Mouse (Mus musculus) heart, adult 18-20 months (tissue): ENCODE data around the gene Cd44. TPM values are rescaled to one million over a fixed set of nuclear protein-coding genes. Genes with fewer than 3 reads are reported as not detected.
A peak's percentile ranks its signal among the peaks of the same experiment; 100 is the strongest.

Experiments
- DNase-seq, 2 experiments: peaks; one replicate each; pipeline ENCODE4 v3.0.0; 2021 to 2022; ENCODE audit warnings: mixed read lengths in 1 of 2
- long read RNA-seq, 2 experiments: library from polyadenylated mRNA; stranded (forward); transcript quantifications; one replicate each; pipeline ENCODE4 v2.0.0; 2021
- total RNA-seq, 2 experiments: library from RNA; stranded (reverse); gene quantifications; 2 replicates each; pipeline ENCODE4 v1.2.3; 2021

Cd44 gene
- 1 to 10 TPM; 8.9 to 9.8 TPM for total RNA-seq
- long read RNA-seq, experiment 1, partial matches to known transcripts = 0 of 1 reads
- long read RNA-seq, experiment 1, other reads (novel, unspliced or antisense) = 0 of 1 reads
- long read RNA-seq, experiment 2, partial matches to known transcripts = 0 of 2 reads
- long read RNA-seq, experiment 2, other reads (novel, unspliced or antisense) = 0 of 2 reads

DNA sequence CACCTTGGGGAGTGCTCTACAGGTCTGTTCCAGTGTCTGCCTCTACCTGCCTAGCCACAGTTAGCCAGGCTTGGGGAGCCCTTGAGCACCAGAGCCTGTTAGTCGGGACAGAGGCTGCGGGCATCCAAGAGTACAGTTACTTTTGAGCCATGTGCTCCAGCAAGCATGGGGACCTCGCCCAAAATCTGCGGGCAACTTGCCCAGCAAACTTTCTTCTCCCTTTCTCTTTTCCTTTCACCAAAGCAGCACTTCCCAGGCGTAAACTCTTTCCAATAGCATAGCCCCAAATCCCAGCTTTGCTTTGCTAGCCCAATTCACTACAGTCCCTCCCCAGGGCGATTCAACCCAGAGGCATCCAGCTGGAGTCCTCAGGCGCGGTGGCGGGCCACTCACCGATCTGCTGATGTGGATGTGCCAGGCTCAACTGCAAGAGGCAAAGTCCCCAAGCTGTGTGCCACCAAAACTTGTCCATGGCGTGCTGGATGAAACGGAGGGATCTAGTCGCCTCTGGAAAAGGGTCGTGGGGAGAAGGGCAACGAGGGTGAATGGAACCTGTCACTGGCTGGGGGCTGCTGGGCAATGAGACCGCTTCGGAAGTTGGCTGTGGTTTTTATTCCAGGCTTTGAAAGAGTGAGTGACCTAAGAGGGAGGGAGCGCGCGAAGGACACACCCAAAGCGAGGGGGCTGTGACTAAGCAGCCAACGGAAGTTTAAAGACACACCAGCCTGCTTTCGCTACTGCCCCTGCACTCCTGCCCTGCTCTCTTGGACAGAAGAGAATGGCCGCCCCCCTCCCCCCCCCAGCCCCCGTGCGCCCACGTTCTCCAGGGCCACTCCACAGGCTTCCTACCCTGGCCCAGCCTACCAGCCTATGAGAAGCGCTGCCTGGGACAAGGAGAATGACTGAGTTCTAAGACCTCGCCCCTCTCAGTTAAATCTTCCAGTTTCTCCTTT lies at the start of gene Cd44:
TSS of gene Cd44 (minus strand) at position 791 of the 953 bp plus-strand sequence.
- peak; percentile 76 to 78 for DNase-seq

DNA sequence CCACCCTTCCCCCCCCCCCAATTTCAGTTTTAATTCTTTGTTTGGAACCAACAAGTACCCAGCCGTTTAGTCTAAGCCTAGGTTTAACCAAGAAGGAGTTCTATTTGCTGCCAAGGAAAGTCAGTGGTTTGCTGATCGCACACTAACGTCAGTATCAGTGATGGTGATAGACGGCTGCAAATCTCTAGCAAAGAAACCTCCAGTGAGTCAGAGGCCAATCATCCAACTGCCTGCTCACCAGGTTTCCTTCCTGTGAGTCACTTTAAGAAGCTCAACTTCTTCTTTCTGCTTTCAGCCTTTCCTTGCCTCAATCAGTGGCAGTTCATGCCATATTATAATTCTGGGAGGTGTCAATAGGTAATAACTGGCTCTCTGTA lies 47.0 kb upstream of the Cd44 start:
- peak in 1 of 2 experiments; percentile 14 for DNase-seq

DNA sequence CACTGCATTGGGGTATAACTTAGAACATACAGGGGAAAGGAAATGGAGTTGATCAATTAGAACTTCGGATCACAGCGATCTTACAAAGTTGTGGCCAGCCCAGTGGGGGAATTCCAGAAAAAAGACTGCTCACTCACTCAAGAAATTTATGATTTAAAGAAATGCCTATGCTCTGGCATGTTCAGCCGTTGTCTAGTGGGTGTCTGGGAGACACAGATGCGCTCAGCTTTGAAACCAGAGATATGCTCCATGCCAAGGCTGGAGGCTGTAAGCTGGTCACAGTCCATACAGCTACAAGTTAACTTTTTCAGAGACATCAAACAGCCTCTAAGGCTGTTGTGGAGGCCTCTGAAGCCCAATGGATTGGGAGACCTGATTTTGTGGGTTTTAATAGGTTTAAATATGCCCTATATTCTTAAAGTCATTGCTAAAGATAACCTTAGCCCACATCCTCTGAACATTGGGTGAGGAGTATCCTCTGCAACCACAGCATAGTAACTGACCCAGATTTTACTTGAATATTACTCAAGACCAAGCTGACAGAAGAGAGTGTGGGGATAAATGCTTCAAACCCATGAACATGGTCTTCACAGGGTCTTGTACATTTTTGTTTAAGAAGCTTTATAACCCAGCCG lies 46.5 kb upstream of the Cd44 start:
- DNase-seq = no peak

DNA sequence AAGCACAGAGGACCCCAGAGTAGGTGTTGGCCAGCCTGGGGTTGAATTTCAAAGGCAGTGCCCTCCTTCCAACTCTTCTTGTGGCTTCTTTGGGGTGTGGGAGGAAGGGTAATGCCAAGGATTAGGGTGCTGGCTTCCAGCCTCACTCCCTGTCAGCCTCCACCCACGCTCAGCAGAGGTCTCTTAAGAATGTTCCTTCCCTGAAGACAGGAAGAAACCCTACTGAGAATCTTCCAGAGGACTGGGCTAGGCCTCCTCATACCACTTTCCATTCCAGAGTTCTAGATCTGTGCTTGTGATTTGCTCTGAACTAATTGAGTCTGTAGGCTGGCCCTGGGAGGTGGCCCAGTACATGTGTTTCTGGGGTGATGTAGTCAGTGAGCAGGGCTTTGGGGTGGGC lies 43.6 kb upstream of the Cd44 start:
- no peak for DNase-seq

DNA sequence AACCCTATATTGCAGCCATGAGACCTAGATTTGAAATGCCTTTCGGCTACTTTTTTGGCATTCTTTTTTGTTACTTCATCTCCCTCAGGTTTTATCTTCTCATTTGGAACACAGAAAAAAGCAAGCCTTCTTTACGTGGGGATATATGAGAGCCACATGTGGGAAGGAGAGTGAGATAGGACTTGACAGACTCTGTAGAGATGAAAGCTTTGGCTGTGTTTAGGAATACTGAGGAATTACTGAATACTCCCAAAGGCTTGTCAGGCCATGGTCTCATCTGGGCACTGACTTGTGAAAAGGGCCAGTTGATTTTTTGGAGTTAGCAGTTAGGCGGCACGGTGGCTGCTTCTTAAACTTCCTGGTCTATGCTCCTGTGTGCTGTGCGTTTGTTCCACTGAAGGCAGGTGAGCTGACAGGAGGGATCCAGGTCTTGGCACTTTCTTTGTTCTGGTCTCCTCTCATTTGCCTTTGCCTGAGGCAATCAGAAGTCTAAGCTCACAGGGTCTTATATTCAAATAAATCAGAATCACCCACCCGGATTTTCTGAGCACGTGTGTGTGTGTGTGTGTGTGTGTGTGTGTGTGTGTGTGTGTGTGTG lies 43.0 kb upstream of the Cd44 start:
- no peak for DNase-seq

DNA sequence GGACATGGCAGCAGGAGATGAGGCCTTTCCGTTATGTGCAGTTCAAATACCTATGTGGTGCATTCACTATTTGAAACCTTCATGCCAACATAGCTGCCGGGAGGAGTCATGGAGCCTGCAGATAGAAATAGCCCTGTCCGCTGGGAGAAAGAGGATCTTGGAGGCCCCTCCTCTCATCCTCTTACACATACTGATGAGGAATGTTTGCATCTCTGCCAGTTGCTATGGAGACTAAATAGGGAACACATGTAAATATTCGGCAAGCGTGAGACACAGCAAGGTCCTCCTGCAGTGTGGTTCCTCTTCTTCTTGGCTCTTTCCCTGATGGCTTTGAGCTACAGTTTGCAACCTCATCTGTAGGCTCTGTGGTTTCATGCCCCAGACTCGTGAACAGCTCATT lies 42.5 kb upstream of the Cd44 start:
- DNase-seq = peak; percentile 35 to 71

DNA sequence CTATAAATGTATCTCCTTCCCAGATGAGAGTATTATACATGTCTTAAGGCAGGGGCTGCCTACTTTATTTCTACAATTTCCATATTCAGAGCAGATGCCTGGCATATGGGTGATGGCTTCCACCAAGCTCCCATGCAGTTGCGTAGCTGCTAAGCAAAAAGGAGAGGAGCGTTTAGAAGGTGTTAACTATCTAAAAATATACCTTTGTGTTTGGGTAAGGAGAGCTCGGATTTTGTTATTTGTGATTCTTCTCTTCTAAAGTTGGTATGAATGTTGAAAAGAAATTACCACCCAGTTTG lies 41.3 kb upstream of the Cd44 start:
- no peak for DNase-seq

DNA sequence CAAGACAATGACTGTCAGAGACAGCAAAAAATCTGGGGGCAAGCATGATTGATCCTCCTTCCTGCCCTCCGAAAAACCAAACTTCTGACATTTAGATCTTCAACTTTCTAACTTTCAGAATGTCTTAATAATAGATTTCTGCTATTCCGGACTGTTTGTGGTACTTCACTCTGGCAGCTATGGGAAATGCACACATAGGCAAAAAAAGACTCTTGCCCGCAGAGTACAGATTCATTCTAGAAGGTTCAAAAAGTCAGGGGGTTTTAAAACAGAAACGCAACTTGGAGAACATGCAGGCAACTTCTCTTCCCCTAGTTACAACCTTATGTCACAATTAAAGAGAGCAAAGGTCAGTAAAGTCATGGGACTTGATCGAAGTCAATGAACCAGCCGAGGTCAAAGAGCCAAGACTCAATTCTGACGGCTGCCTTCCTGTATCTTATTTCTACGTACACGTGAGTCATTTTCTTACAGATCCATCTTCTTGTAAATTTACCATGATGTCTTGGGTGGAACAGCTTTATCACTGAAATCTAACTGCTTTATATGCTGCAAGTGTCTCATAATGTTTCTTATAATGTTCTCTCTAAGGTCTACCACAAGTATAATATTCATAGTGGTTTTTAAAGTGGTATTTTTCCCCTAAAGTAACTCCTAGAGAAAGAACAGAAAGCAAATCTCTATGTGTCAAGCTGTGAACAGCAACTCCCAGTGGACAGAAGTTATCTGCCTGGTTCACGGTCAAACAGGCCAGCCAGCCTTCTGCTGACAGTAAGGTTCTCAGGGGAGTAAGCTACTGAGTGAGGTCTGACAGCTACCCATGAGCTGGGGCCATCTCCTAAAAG lies 40.7 kb upstream of the Cd44 start:
- DNase-seq = peak in 1 of 2 experiments; percentile 7

DNA sequence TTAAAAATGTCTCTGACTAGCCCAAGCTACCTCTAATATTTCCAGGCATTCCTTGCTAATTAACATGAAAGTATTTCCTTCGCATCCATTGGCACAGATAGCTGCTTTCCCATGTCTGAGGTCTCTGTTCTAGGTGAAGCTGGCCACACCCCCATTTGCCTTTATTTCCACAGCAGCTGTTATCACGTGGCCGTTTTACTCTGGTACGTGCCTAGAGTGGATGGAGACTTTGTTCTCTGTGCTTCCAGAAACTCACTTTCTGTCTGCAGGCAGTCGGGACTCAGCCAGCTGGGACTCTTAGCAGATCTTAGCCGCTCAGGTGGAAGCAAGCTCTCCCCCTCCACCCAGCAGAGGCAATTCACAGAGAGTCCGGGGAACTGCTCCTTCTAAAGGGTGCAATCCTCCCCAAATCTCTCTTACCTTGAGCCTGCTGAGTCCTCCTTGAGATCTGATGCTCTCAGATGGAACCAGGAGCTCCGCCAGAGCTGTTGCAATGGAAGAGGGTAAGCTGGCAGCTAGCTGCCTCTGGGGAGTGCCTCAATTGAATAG lies 39.4 kb upstream of the Cd44 start:
- DNase-seq = no peak

DNA sequence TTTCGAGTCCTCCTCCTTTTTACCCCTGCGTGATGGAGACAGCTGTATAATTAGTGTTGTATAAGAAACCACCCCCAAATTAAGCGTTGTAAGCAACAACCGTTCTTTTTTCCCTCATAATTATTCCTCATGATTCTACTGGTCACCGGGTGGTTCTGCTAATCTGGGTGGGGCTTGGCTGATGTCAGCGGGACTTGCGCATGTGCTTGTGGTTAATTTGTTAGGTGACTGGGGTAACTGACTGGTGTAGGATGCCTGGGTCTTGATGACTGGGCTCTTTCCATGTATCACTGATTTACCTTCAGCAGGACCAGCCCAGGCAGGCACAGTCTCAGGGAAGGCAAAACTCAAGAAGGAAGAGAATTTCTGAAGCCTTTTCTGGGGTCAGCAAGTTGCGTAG lies 38.7 kb upstream of the Cd44 start:
- no peak for DNase-seq

DNA sequence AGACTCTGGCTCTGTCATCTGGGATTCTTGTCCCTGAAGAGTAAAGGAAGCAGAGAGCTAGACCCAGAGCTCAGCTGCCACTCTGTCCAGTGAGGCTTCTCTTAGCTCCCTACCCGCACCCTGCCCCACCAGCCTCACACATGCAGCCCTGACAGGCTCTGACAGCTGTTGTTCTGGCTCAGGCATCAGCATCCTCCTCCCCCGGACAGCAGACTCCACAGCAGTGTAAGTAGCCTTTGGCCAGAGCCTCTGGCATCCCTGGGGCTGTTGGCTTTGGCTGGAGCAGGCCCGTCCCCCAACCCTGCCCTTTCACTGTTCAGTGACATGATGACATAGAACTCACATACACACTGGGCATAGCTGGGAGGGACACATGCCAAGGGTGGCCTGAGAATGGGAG lies 35.4 kb upstream of the Cd44 start:
- DNase-seq = peak; percentile 35 to 64

DNA sequence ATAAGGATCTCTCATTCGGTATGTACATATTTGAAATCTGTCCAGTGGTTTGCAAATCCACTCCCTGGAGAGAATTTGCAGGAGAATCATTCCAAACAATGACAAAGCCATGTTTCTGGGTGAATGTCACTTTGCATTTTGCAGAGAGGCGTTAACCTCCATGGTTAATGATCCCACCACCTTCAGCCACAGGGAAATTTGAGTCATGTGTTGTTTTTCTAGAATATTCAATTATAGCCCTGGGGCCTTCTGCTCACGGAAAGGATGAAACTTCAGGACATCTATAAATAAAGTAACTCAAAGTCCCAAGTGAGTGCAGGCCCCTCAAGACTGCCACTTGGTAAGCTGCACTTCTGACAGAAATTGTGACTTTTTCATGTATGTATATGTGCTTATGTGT lies 33.4 kb upstream of the Cd44 start:
- no peak for DNase-seq

DNA sequence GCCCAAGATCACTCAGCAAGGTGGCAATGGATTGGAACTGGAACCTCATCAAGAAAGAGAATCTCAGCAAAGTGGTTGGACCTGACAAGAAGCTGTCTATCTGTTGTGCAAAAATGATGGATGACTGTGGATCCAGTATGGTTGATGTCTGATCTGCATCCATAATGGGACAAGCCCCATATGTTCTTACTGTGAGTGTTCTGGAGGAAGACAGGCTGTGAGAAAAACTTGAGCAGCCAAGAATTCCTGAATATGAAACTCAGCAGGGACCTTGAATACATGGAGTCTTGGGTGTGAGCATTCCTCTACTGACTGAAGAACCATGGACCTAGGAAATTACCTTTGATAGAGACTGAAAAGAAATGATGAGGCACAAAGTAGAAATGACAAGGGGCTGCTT lies 32.3 kb upstream of the Cd44 start:
- DNase-seq = no peak

DNA sequence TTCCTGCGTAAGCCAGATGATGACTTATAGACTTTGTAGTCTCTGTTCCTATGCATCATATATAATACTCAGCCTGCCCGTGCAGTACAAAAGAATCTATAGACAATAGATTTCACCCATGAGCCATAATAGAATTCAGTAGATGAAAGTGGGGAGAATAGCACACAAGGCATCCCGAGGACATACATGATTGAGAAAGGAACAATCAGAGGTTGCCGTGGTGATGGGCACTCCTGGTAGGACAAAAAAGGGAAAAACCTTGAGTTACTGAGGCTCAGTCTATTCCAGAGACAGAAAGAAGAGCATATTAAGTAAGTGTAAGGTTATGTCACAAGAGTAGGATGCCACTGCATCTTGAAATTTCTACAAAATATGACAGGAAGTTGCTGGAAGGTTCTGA lies 31.7 kb upstream of the Cd44 start:
- DNase-seq = no peak

DNA sequence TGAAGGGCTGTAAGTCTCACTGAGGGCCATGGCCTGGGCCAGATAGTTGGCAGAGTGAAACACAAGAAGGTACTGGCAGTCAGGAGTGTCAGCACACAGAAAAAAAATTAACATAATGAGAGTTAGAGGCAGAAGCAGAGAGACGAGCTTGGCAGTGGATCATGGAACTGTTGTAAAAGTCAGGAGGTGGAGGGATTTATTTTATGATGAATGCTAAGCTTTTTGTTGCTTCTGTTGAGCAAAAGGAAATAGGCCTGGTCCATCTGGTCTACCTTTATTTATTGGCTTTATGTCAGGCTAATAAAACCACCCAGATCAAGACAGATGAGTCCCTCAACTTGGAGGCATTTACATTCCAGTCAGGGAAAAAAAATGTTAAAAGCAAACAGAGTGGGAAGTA lies 31.2 kb upstream of the Cd44 start:
- DNase-seq = no peak

DNA sequence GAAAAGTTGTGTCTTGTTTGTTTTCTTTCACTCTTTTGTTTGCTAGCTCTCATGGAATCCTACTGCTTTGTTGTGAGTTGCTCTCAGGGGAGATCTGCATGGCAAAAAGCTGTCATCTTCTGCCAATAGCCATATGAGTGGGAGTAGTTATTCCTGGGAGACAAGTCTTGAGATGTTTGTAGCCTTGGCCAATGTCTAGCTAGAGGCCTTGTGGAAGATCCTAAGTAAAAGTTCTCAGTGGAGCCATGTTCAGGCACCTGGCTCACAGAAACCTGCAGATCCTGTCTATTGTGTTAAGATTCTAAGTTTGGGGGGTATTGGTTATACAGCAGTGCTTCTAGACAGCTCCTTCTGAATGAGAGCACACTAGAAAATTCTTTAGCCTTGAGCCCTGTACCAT lies 26.7 kb upstream of the Cd44 start:
- DNase-seq = no peak

DNA sequence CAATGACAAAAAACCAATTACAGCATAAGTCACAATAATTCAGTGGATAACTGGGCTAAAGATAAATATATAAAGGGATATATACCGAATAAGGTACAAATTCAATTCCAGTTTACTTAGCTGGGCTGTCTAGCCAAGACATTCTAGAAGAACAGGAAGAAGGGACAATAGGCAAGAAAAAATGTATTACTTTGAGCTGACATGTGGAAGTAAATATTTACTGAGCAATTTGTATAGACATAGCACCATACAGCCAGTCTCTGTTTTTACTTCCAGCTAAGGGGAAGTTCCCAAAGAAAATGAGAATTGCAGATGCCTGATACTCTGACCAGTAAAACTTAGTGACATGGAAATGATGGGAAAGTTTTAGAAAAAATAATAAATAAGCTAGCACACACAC lies 23.0 kb upstream of the Cd44 start:
- no peak for DNase-seq

DNA sequence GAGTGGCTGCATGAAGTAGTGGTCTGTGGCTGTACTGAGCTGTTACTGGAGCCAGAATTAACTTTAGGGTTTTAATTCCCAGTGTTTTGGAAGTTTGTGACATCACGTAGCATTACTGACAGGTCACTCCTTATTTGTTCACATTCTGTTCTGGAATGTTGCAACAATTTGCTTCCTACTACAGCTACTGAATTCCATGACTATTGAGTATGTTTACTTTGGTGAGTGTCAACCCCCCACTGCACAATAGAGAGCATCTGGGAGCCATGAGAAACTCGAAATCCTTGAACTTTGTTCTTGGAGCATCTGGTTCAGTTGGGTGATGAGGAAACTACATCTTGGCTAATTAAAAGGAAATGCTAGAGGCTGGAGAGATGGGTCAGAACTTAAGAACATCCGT lies 22.2 kb upstream of the Cd44 start:
- DNase-seq = no peak

DNA sequence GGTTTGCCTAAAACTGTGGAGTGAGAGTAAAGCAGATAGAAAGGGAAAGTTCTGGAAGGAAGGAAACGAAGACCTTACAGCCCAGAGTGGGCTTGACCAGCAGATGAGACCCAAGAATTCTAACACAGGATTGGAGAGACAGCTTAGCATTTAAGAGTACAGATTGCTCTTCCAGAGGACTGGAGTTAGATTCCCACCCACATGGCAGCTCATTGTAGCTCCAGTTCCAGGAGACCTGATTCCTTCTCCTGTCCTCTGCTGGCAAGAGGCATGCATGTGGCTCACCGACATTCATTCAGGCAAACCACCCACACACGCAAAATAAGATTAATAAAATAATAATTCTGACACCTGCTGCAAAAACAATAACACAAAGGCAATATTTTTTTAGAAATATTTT lies 20.6 kb upstream of the Cd44 start:
- DNase-seq = no peak

DNA sequence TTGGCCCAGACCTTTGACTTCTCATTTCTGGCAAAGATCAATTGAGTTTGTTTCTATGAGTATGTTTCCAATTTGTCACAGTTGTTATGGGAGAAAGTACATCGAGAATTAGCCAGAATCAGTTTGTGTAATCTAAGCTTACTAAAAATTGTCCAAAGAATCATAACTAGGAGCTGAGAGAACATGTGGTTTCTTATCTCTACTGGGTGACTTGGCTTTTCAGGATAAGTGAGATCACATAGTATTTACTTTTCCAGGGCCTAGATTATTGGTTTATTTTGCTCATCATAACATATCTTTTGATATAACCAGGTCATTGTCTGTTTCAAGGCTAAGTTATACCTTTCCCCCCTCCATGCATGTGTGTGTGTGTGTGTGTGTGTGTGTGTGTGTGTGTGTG lies 16.8 kb upstream of the Cd44 start:
- DNase-seq = no peak

DNA sequence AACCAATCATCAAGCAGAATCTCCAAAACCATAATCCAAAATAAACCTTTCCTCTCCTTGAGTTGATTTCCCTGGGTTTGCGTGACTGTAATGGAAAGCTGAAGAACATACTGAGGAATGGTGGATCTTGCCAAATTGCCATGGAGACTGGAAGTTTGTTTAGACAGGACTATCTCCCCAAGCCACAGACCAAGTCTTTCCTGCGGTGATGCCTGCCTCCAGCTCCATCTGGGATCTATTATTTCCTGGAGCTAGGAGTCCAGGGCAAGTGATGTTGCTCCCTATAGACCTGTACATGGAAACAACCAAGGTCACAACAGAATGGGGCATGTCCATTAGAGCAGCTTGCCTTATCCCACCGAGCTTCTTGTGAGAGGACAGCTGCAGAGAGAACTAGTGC lies 15.1 kb upstream of the Cd44 start:
- peak; percentile 22 to 45 for DNase-seq

DNA sequence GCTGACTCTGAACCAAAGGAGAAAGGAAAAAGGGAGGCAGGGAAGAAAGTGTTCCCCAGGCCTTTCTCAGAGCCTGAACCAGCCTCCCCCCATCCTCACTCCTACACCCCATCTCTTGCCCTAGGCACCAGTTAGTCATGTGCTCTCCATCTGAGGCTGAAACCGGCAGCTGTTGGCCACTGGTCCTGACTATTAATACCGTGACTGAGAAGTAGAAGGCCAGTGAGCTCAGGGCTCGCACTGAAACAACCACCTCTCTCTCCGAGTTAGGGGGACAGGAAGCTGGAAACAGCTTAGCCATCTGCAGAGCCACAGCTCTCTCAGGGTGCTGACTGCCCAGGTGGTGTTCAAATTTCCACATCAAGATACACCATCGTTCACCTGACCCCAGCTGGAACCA lies 13.2 kb upstream of the Cd44 start:
- DNase-seq = no peak
